Mouse (Mus musculus) T-helper 2 cell (primary cell): Measurements from ENCODE around the gene Cadps.

Experiments used
- in situ Hi-C: fragments of 300-600 bp; cut with MboI, MseI; formaldehyde crosslinking; loops from one replicate; pipeline ENCODE4 v1.15.1; 2025; ENCODE audit warnings: high pct_unique_total_duplicates

Cadps gene

GRCm38 (mm10) chr14:12341789-12342457 lies 481.0 kb downstream of the Cadps start:
- in situ Hi-C loops = no loop called here

GRCm38 (mm10) chr14:12341075-12341788 lies 481.6 kb downstream of the Cadps start:
- in situ Hi-C loops = no loop called here

GRCm38 (mm10) chr14:12340238-12341074 lies 482.4 kb downstream of the Cadps start:
- in situ Hi-C loops = no loop called here

- in situ Hi-C loops = no loop called here
Observed at GRCm38 (mm10) chr14:12338811-12339565, 483.9 kb downstream of the Cadps start.

- in situ Hi-C loops = no loop called here
Observed at GRCm38 (mm10) chr14:12337998-12338809, 484.7 kb downstream of the Cadps start.

- in situ Hi-C loops = no loop called here
Observed at GRCm38 (mm10) chr14:12337421-12337997, 485.4 kb downstream of the Cadps start.

- in situ Hi-C loops = no loop called here
Observed at GRCm38 (mm10) chr14:12334925-12335324, 488.0 kb downstream of the Cadps start.

- in situ Hi-C loops = no loop called here
Observed at GRCm38 (mm10) chr14:12333622-12334021, 489.3 kb downstream of the Cadps start.
